Mouse (Mus musculus): Measurements from ENCODE around the gene Dusp6.

Dusp6 gene

GRCm38 (mm10) chr10:99244655-99245260, 18.3 kb upstream of the Dusp6 start:
- DNase-seq (ENCODE audit: extremely low read depth, low read depth), result no peak

DNA sequence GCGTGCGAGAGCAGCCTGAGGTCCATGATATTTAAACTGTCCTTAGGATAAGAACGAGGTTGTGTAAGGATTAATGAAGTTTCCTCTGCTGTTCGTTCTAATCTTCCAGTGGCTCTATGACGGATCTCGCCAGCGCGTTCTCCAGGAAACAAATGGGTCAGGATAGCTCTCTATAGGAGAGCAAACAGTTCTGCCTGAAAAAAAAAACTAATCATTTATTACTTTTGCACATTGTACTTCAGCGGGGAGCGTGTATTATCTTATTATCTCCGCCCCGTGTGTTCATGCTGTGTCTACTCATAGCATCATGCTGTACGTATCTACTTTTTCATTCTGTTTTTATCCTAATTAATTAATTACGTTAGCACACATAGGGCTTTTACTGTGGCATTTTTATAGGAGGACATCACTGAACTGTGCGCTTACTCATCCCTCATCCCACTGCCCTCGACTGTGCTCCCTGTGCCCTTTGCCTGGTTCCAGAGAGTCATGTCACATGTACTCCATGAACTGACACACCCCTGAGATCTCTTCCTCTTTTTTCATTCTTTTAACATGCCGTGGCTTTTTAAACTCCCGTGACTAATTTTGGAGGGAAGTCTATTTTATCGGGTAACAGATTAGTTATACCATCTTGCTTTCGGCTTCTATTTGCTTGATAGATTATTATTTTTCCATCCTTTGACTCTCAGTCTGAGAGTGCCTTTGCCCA, 16.1 kb upstream of the Dusp6 start:
- DNase-seq (ENCODE audit: extremely low read depth, low read depth), result peak; percentile 21

- no peak for DNase-seq (ENCODE audit: extremely low read depth, low read depth)
These were observed 12.2 kb upstream of the Dusp6 start for GRCm38 (mm10) chr10:99250874-99251281.

DNA sequence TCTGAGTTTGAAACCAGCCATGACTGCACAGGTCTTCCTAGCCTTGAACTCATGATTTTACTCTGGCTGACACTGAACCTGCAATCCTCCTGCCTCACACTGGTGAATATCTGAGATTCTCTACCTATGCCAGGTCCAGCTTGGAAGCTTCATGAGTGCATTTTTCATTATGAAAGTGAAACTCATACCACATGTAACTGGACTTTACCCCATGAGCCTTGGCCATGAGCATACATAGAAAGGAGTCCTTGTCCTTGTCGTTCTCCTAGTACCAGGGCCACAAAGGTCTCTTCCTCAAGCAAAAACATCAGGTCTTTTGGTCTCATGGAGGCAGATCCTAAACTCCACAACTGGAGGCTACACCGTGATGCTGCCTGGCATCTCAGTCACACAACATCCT, 9.6 kb upstream of the Dusp6 start:
- DNase-seq (ENCODE audit: extremely low read depth, low read depth), result no peak

DNA sequence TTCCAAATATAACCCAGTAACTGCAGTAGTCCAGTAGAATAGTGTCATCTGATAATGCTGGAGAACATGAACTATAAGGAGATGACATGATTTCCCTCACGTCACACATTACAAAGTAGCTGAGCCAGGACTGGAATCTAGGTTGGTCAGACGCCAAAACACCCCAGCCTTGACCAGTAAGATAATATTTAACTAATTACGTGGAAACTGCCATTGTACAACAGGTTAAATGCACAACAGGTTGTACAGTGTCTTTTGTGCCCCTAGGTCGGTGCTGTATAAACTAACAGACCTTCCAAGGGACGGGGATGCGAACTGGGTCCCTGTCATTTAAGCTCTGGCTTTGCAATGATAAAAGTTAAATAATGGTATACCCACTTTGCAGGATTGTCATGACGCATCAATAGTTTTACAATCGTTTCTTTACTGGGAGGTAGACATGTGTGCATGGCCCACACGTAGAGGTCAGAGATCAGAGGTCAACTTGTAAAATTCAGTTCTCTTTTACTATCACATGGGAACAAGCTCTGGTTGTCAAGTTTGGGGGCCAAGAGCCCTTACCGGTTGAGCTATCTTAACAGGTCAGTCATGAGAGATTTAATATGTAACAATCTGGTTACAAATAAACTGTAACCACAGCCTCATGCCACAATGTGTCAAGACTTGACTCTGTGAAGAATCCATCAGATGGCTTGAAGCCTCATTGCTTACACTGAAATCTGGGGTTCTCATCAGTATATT, 7.0 kb upstream of the Dusp6 start:
- no peak for DNase-seq (ENCODE audit: extremely low read depth, low read depth)

DNA sequence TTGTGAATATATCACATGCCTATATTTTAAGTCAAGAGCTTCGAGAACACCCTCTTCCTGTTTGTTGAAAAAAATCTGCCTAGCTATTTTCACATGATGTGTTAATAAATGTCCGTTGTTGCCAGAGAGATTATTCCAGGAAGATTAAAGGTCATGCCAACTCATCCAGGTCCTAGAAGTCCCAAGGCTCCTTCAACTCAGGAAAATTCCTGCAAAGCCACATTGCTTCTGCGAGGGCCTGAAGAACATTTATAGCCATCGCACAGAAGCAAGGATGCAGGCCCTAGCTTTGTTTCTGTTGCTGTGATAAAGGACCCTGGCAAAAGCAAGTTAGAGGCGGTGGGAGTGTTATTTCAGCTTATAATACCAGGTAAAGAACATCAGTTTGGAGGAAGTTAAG, 5.5 kb upstream of the Dusp6 start:
- DNase-seq (ENCODE audit: extremely low read depth, low read depth), result no peak

DNA sequence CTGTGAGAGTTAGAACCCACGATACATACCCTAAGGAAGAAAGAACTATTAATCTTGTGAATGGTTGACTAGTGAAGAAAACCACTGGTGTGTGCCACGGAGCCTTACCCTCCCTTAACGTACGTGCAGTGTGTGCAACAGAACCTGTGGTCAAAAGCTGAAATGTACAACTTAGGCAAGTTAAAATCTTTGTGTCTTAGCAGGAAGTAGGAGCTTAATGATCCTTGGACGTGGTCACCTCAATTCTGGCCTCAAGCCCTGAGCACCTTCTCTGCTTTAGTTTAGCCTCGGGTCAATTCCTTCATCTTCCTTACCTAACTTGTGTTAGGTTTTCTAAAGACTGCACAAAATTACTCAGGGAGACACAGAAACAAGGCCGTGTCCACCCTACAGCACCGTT, 3.2 kb upstream of the Dusp6 start:
- DNase-seq (ENCODE audit: extremely low read depth, low read depth), result no peak

DNA sequence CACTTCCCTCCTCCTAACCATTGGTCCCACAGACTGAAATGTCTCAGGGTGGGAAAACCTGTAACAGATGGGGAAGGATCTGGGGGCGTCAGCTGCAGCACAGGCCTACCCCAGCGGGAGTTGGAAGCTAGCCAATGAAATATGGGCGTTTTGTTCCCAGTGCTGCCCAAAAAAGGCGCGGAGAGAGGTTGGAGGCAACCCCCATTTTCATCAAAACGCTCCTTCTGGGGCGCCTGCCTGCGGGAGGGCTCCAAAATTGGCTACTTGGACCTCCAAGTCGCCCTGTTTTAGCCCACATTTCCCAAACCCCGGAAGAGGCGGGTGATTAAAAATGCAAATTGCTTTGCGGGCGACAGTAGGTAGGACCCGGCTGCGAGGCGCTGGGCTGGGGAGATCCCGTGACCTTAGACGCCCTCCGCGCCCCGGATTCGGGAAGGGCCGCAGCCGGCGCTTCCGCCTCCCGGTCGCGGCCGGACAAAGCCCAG, 1.8 kb upstream of the Dusp6 start:
- peak; percentile 53 for DNase-seq (ENCODE audit: extremely low read depth, low read depth)

- peak; percentile 44 for DNase-seq (ENCODE audit: extremely low read depth, low read depth)
These were observed 1.3 kb upstream of the Dusp6 start for GRCm38 (mm10) chr10:99261636-99262318.

DNA sequence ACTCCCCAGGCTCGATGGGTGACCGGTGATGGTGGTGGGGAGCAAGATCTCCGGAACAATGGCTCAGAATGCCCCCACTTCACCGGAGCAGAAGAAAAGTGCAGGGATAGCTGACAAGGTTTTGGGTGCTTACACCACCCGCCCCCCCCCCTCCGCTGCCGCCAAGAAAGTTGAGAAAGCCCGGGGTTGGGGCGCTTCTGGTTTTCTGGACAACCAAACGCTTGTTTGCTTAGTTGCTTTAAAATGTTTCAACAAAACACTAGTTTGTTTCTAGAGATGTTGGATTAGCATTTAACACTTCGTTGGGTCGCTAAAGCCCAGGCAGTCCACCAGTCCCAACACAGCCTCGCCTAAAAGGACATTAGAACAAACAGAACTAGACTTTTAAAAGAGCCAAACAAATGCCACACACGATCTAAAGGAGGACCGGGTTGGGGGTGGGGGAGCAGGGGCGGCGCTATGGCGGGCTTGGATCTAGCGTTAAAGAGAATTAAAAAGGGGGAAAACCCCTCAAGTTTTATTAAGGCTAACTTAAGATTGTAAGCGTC, 638 bp upstream of the Dusp6 start:
- DNase-seq (ENCODE audit: extremely low read depth, low read depth), result no peak

DNA sequence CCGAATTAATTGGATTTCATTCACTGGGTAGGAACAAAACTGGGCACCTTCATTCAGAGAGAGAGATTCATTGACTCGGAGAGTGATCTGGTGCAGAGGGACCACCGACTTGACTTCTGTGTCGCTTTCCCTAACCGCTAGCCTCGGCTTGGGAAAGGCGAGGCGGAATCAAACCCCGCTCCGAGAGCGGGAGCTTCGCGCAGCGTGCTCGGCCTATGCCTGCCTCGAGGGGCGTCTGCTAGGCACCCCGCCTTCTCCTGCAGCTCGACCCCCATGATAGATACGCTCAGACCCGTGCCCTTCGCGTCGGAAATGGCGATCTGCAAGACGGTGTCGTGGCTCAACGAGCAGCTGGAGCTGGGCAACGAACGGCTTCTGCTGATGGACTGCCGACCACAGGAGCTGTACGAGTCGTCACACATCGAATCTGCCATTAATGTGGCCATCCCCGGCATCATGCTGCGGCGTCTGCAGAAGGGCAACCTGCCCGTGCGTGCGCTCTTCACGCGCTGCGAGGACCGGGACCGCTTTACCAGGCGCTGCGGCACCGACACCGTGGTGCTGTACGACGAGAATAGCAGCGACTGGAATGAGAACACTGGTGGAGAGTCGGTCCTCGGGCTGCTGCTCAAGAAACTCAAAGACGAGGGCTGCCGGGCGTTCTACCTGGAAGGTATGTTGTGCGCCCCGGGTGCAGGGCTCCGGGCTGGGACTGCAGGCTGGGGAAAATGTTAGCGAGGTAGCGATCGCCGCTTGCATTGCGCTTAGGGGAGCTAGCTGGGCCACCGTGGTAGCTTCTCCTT, 589 bp downstream of the Dusp6 start:
- peak; percentile 23 for DNase-seq (ENCODE audit: extremely low read depth, low read depth)

DNA sequence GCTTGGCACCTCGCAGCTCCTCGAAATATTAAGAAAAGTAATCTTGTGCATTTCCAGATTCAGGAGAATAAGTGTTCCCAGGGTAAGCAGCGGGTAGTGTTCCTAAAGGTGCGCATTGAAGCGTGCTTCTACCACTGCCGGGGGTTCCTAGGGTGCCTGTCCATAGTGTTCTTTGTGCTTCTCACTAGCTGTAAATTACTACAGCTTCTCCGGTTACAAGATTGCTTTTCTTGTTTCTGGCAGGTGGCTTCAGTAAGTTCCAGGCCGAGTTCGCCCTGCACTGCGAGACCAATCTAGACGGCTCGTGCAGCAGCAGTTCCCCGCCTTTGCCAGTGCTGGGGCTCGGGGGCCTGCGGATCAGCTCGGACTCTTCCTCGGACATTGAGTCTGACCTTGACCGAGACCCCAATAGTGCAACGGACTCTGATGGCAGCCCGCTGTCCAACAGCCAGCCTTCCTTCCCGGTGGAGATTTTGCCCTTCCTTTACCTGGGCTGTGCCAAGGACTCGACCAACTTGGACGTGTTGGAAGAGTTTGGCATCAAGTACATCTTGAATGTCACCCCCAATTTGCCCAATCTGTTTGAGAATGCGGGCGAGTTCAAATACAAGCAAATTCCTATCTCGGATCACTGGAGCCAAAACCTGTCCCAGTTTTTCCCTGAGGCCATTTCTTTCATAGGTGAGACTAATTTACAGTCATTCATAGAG, 1.4 kb downstream of the Dusp6 start:
- no peak for DNase-seq (ENCODE audit: extremely low read depth, low read depth)

- DNase-seq (ENCODE audit: extremely low read depth, low read depth), result no peak
These were observed 2.1 kb downstream of the Dusp6 start for GRCm38 (mm10) chr10:99265011-99265694.

DNA sequence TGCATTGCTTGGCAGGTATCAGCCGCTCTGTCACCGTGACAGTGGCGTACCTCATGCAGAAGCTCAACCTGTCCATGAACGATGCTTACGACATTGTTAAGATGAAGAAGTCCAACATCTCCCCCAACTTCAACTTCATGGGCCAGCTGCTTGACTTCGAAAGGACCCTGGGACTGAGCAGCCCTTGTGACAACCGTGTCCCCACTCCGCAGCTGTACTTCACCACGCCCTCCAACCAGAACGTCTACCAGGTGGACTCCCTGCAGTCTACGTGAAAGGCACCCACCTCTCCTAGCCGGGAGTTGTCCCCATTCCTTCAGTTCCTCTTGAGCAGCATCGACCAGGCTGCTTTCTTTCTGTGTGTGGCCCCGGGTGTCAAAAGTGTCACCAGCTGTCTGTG, 3.0 kb downstream of the Dusp6 start:
- no peak for DNase-seq (ENCODE audit: extremely low read depth, low read depth)

- no peak for DNase-seq (ENCODE audit: extremely low read depth, low read depth)
These were observed 4.6 kb downstream of the Dusp6 start for GRCm38 (mm10) chr10:99267621-99268020.

- DNase-seq (ENCODE audit: extremely low read depth, low read depth), result peak; percentile 96
These were observed 5.6 kb downstream of the Dusp6 start for GRCm38 (mm10) chr10:99268421-99269300.

- DNase-seq (ENCODE audit: extremely low read depth, low read depth), result no peak
These were observed 6.3 kb downstream of the Dusp6 start for GRCm38 (mm10) chr10:99269301-99269701.

GRCm38 (mm10) chr10:99269704-99270103, 6.7 kb downstream of the Dusp6 start:
- DNase-seq (ENCODE audit: extremely low read depth, low read depth), result no peak

Data from MEL-GATA-1-ER (cell line).